Mouse (Mus musculus) small intestine, adult 2 months (tissue): Measurements from ENCODE around the gene Igfbp2. TPM values are rescaled to one million over a fixed set of nuclear protein-coding genes. Genes with fewer than 3 reads are reported as not detected.

Source experiments
- H3K27ac ChIP-seq: fragments of 200-500 bp; 2 replicates; pipeline ENCODE4 v1.5.1; 2012; ENCODE audit warnings: low read depth, low read length, control low read depth, inconsistent platforms; ENCODE audit not compliant: insufficient read depth
- H3K27me3 ChIP-seq: fragments of 200-500 bp; 2 replicates; pipeline ENCODE4 v1.6.1; 2012; ENCODE audit warnings: mild to moderate bottlenecking, moderate library complexity, low read length, inconsistent platforms; ENCODE audit not compliant: control insufficient read depth, insufficient read depth
- H3K36me3 ChIP-seq: fragments of 200-500 bp; 2 replicates; pipeline ENCODE4 v1.6.1; 2012; ENCODE audit warnings: mild to moderate bottlenecking, low read length, control low read depth, inconsistent platforms; ENCODE audit not compliant: control insufficient read depth, insufficient read depth
- H3K4me1 ChIP-seq: fragments of 200-500 bp; 2 replicates; pipeline ENCODE4 v1.6.1; 2012; ENCODE audit warnings: low read length, inconsistent platforms, mixed read lengths; ENCODE audit not compliant: control insufficient read depth, insufficient read depth, insufficient read length
- H3K4me3 ChIP-seq: fragments of 200-500 bp; 2 replicates; pipeline ENCODE4 v1.5.1; 2012; ENCODE audit warnings: low read depth, mild to moderate bottlenecking, control low read depth, inconsistent platforms, low read length, moderate library complexity
- CTCF ChIP-seq: fragments of 200-500 bp; IDR thresholded peaks from 2 replicates; pipeline ENCODE4 v1.5.1; 2012; ENCODE audit warnings: low read depth, mild to moderate bottlenecking, control low read depth, inconsistent platforms, low read length, moderate library complexity, mixed read lengths; ENCODE audit not compliant: insufficient replicate concordance, insufficient read length; ENCODE audit errors: extremely low read depth
- POLR2A ChIP-seq: fragments of 200-500 bp; IDR thresholded peaks from 2 replicates; pipeline ENCODE4 v1.6.1; 2012; ENCODE audit warnings: low read depth, mild to moderate bottlenecking, control low read depth, inconsistent platforms, low read length, moderate library complexity
- WGBS: fragments of 180-500 bp; shearing (Covaris S2); methylation state at CpG from one replicate; pipeline ENCODE4 v1.1.7; 2018; 5-methylcytosine and 5-hydroxymethylcytosine counted together
- polyA plus RNA-seq: library from polyadenylated mRNA; depleted of rRNA; stranded (reverse); fragments of >200 nt; gene quantifications from 2 replicates; pipeline ENCODE4 v1.2.3, GENCODE M21; 2012

Igfbp2 gene
- polyA plus RNA-seq, 1 experiment: 7.7 TPM

- H3K27me3 ChIP-seq: peaks cover 33% of the 10 kb centered on the region
- 51% methylated on average over 6 of the region's 6 CpGs for WGBS
- no peak overlapping the region for H3K4me3 ChIP-seq
- H3K4me1 ChIP-seq: 0 out of 2 replicates have a peak, but pooled peaks cover 2% of the 10 kb centered on the region
- no peaks in the 10 kb centered on the region for H3K36me3 ChIP-seq
- TF ChIP-seq POLR2A (no peak), CTCF (no peak)
- no peak overlapping the region for H3K27ac ChIP-seq
These were observed 2.1 kb downstream of the Igfbp2 start for GRCm38 (mm10) chr1:72826446-72826845.

GRCm38 (mm10) chr1:72826931-72827330 is 2.6 kb downstream of the Igfbp2 start:
- 0 out of 2 replicates have a peak, but pooled peaks cover 2% of the 10 kb centered on the region for H3K4me1 ChIP-seq
- TF ChIP-seq CTCF (no peak), POLR2A (no peak)
- no peak overlapping the region for H3K27ac ChIP-seq
- no peak overlapping the region for H3K4me3 ChIP-seq
- 55% methylated on average over 7 of the region's 7 CpGs for WGBS
- H3K36me3 ChIP-seq: no peaks in the 10 kb centered on the region
- H3K27me3 ChIP-seq: peaks cover 33% of the 10 kb centered on the region

GRCm38 (mm10) chr1:72827411-72828315 is 3.4 kb downstream of the Igfbp2 start:
- WGBS: 47% methylated on average over 12 of the region's 12 CpGs
- TF ChIP-seq CTCF (no peak), POLR2A (no peak)
- no peak overlapping the region for H3K27ac ChIP-seq
- 0 out of 2 replicates have a peak, but pooled peaks cover 2% of the 10 kb centered on the region for H3K4me1 ChIP-seq
- peaks cover 30% of the 10 kb centered on the region for H3K27me3 ChIP-seq
- H3K36me3 ChIP-seq: no peaks in the 10 kb centered on the region
- no peak overlapping the region for H3K4me3 ChIP-seq

- no peak overlapping the region for H3K27ac ChIP-seq
- 0 out of 2 replicates have a peak, but pooled peaks cover 2% of the 10 kb centered on the region for H3K4me1 ChIP-seq
- H3K4me3 ChIP-seq: no peak overlapping the region
- WGBS: 82% methylated on average over 5 of the region's 5 CpGs
- no peaks in the 10 kb centered on the region for H3K36me3 ChIP-seq
- peaks cover 19% of the 10 kb centered on the region for H3K27me3 ChIP-seq
- TF ChIP-seq CTCF (no peak), POLR2A (no peak)
These were observed 4.5 kb downstream of the Igfbp2 start for GRCm38 (mm10) chr1:72828843-72829242.

- Histone ChIP-seq H3K4me1 (no peaks in the 10 kb centered on the region), H3K27ac (no peak overlapping the region), H3K36me3 (no peaks in the 10 kb centered on the region), H3K4me3 (no peak overlapping the region), H3K27me3 (peaks cover 5% of the 10 kb centered on the region)
- 94% methylated on average over 2 of the region's 2 CpGs for WGBS
- TF ChIP-seq POLR2A (no peak), CTCF (no peak)
These were observed 6.2 kb downstream of the Igfbp2 start for GRCm38 (mm10) chr1:72830485-72830884.

- H3K36me3 ChIP-seq: no peaks in the 10 kb centered on the region
- no peak overlapping the region for H3K27ac ChIP-seq
- no peaks in the 10 kb centered on the region for H3K4me1 ChIP-seq
- no peak overlapping the region for H3K4me3 ChIP-seq
- H3K27me3 ChIP-seq: no peaks in the 10 kb centered on the region
- 41% methylated on average over 3 of the region's 3 CpGs for WGBS
- TF ChIP-seq POLR2A: no peak
- TF ChIP-seq CTCF: no peak
These were observed 8.4 kb downstream of the Igfbp2 start for GRCm38 (mm10) chr1:72832715-72833153.

GRCm38 (mm10) chr1:72833563-72833962 is 9.3 kb downstream of the Igfbp2 start:
- no peaks in the 10 kb centered on the region for H3K4me1 ChIP-seq
- no peak overlapping the region for H3K4me3 ChIP-seq
- H3K36me3 ChIP-seq: no peaks in the 10 kb centered on the region
- TF ChIP-seq CTCF (no peak), POLR2A (no peak)
- no peaks in the 10 kb centered on the region for H3K27me3 ChIP-seq
- no peak overlapping the region for H3K27ac ChIP-seq
- WGBS: 89% methylated on average over 4 of the region's 4 CpGs
